Mouse (Mus musculus): ENCODE results near the gene 4933417A18Rik. TPM values are rescaled to one million over a fixed set of nuclear protein-coding genes. Genes with fewer than 3 reads are reported as not detected.
"Not testable (repeated sequence)": the region's sequence is repeated elsewhere in the genome, so short reads cannot be mapped to it uniquely, and the experiment has no call there.

Gene 4933417A18Rik
- total and polyA plus RNA-seq, 2 experiments, result not detected

GRCm38 (mm10) chr13:34977410-34977809, 53.2 kb downstream of the 4933417A18Rik start:
- H3K36me3 ChIP-seq (ENCODE audit: control insufficient read depth, insufficient read depth, low read length), result peaks cover 55% of the 10 kb centered on the region
- H3K27me3 ChIP-seq (ENCODE audit: control insufficient read depth, insufficient read depth, low read length), result no peaks in the 10 kb centered on the region
- DNase-seq (ENCODE audit: extremely low read depth, low read depth, low spot score), result peak; percentile 43
- H3K9ac ChIP-seq (ENCODE audit: low read depth, low read length), result no peak overlapping the region
- no peaks in the 10 kb centered on the region for H3K79me2 ChIP-seq (ENCODE audit: control insufficient read depth, insufficient read depth, low read length)
- H3K4me3 ChIP-seq (ENCODE audit: insufficient read depth, low read depth, low read length), result no peak overlapping the region
- no peak for TF ChIP-seq POLR2A (IDR thresholded peaks at IDR 0.05; ENCODE audit: extremely low read depth, insufficient read depth, low read length)
- TF ChIP-seq CTCF (IDR thresholded peaks at IDR 0.05; ENCODE audit: low read depth, low read length), result no peak
- no peak overlapping the region for H3K27ac ChIP-seq (replicated peaks; ENCODE audit: insufficient read depth, low read depth, low read length)
- WGBS, result 85% methylated on average over 3 of the region's 3 CpGs
- H3K4me1 ChIP-seq (ENCODE audit: control insufficient read depth, insufficient read depth, low read length), result no peaks in the 10 kb centered on the region; the same call in 1 of the 2 replicates

- H3K36me3 ChIP-seq (ENCODE audit: control insufficient read depth, insufficient read depth, low read length), result peaks cover 64% of the 10 kb centered on the region
- not testable (repeated sequence) for DNase-seq (ENCODE audit: extremely low read depth, low read depth, low spot score); H3K27ac ChIP-seq (replicated peaks; ENCODE audit: insufficient read depth, low read depth, low read length); H3K79me2 ChIP-seq (ENCODE audit: control insufficient read depth, insufficient read depth, low read length); H3K4me3 ChIP-seq (ENCODE audit: insufficient read depth, low read depth, low read length); H3K4me1 ChIP-seq (ENCODE audit: control insufficient read depth, insufficient read depth, low read length); H3K27me3 ChIP-seq (ENCODE audit: control insufficient read depth, insufficient read depth, low read length); H3K9ac ChIP-seq (ENCODE audit: low read depth, low read length)
- 92% methylated on average over 5 of the region's 5 CpGs for WGBS
Observed at GRCm38 (mm10) chr13:34978635-34979034, 54.4 kb downstream of the 4933417A18Rik start.

- H3K4me3 ChIP-seq (ENCODE audit: insufficient read depth, low read depth, low read length); H3K27ac ChIP-seq (replicated peaks; ENCODE audit: insufficient read depth, low read depth, low read length); H3K4me1 ChIP-seq (ENCODE audit: control insufficient read depth, insufficient read depth, low read length); H3K79me2 ChIP-seq (ENCODE audit: control insufficient read depth, insufficient read depth, low read length); DNase-seq (ENCODE audit: extremely low read depth, low read depth, low spot score); H3K9ac ChIP-seq (ENCODE audit: low read depth, low read length); H3K27me3 ChIP-seq (ENCODE audit: control insufficient read depth, insufficient read depth, low read length): not testable (repeated sequence)
- H3K36me3 ChIP-seq (ENCODE audit: control insufficient read depth, insufficient read depth, low read length), result peaks cover 82% of the 10 kb centered on the region
- WGBS, result 98% methylated on average over 1 of the region's 1 CpGs
Observed at GRCm38 (mm10) chr13:34983479-34983878, 59.3 kb downstream of the 4933417A18Rik start.

GRCm38 (mm10) chr13:34991581-34992273, 67.5 kb downstream of the 4933417A18Rik start:
- Histone ChIP-seq H3K27me3 (ENCODE audit: control insufficient read depth, insufficient read depth, low read length) (no peaks in the 10 kb centered on the region), H3K27ac (replicated peaks; ENCODE audit: insufficient read depth, low read depth, low read length) (peak overlapping the region; percentile 90), H3K36me3 (ENCODE audit: control insufficient read depth, insufficient read depth, low read length) (peaks cover 46% of the 10 kb centered on the region), H3K4me1 (ENCODE audit: control insufficient read depth, insufficient read depth, low read length) (peaks cover 20% of the 10 kb centered on the region), H3K79me2 (ENCODE audit: control insufficient read depth, insufficient read depth, low read length) (peaks cover 5% of the 10 kb centered on the region; the same call in 1 of the 2 replicates), H3K4me3 (ENCODE audit: insufficient read depth, low read depth, low read length) (peak overlapping the region; percentile 95), H3K9ac (ENCODE audit: low read depth, low read length) (peak overlapping the region; percentile 79)
- peak; percentile 67 for DNase-seq (ENCODE audit: extremely low read depth, low read depth, low spot score)
- no peak for TF ChIP-seq POLR2A (IDR thresholded peaks at IDR 0.05; ENCODE audit: extremely low read depth, insufficient read depth, low read length)
- 31% methylated on average over 4 of the region's 4 CpGs for WGBS

- TF ChIP-seq POLR2A (IDR thresholded peaks at IDR 0.05; ENCODE audit: extremely low read depth, insufficient read depth, low read length) (no peak), CTCF (IDR thresholded peaks at IDR 0.05; ENCODE audit: low read depth, low read length) (no peak)
- 20% methylated on average over 4 of the region's 4 CpGs for WGBS
- Histone ChIP-seq H3K9ac (ENCODE audit: low read depth, low read length) (peak overlapping the region; percentile 97), H3K27ac (replicated peaks; ENCODE audit: insufficient read depth, low read depth, low read length) (peak overlapping the region; percentile 98), H3K4me1 (ENCODE audit: control insufficient read depth, insufficient read depth, low read length) (peaks cover 20% of the 10 kb centered on the region), H3K4me3 (ENCODE audit: insufficient read depth, low read depth, low read length) (peak overlapping the region; percentile 95), H3K27me3 (ENCODE audit: control insufficient read depth, insufficient read depth, low read length) (no peaks in the 10 kb centered on the region), H3K36me3 (ENCODE audit: control insufficient read depth, insufficient read depth, low read length) (peaks cover 35% of the 10 kb centered on the region), H3K79me2 (ENCODE audit: control insufficient read depth, insufficient read depth, low read length) (peaks cover 5% of the 10 kb centered on the region; the same call in 1 of the 2 replicates)
- DNase-seq (ENCODE audit: extremely low read depth, low read depth, low spot score), result peak; percentile 80
Observed at GRCm38 (mm10) chr13:34993085-34993484, 68.9 kb downstream of the 4933417A18Rik start.

- TF ChIP-seq CTCF (IDR thresholded peaks at IDR 0.05; ENCODE audit: low read depth, low read length), result no peak
- Histone ChIP-seq H3K9ac (ENCODE audit: low read depth, low read length) (peak overlapping the region; percentile 97), H3K4me3 (ENCODE audit: insufficient read depth, low read depth, low read length) (peak overlapping the region; percentile 95), H3K4me1 (ENCODE audit: control insufficient read depth, insufficient read depth, low read length) (peaks cover 20% of the 10 kb centered on the region), H3K27me3 (ENCODE audit: control insufficient read depth, insufficient read depth, low read length) (no peaks in the 10 kb centered on the region), H3K79me2 (ENCODE audit: control insufficient read depth, insufficient read depth, low read length) (peaks cover 5% of the 10 kb centered on the region; the same call in 1 of the 2 replicates), H3K36me3 (ENCODE audit: control insufficient read depth, insufficient read depth, low read length) (peaks cover 30% of the 10 kb centered on the region), H3K27ac (replicated peaks; ENCODE audit: insufficient read depth, low read depth, low read length) (peak overlapping the region; percentile 98)
- 1% methylated on average over 22 of the region's 22 CpGs for WGBS
- peak; percentile 41 for DNase-seq (ENCODE audit: extremely low read depth, low read depth, low spot score)
Observed at GRCm38 (mm10) chr13:34993595-34993982, 69.4 kb downstream of the 4933417A18Rik start.

Data from liver, adult 2 months (tissue).